Mouse (Mus musculus): ENCODE results near the gene Tra2a. TPM values are rescaled to one million over a fixed set of nuclear protein-coding genes. Genes with fewer than 3 reads are reported as not detected.
"Not testable (repeated sequence)": the region's sequence is repeated elsewhere in the genome, so short reads cannot be mapped to it uniquely, and the experiment has no call there.

Tra2a gene
- polyA plus RNA-seq, 1 experiment from 2014 or later = 72.5 TPM

DNA sequence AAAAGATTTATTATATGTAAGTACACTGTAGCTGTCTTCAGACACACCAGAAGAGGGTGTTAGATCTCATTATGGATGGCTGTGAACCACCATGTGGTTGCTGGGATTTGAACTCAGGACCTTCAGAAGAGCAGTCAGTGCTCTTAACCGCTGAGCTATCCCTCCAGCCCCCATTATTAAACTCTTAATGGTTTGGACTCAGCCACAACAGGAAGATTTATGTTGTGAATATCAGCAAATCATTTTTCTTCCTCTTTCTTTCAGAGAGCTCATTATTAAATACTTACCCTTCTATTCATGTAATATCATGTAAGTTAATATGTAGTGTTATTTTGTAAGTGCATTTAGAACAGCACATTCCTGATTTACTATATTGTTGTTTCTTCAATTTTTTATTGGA, 1.4 kb upstream of the Tra2a start:
- not testable (repeated sequence) for ATAC-seq (ENCODE audit: insufficient number of reproducible peaks, low FRiP score); H3K36me3 ChIP-seq; H3K27me3 ChIP-seq (replicated peaks); H3K9ac ChIP-seq; H3K4me3 ChIP-seq; H3K4me2 ChIP-seq; H3K27ac ChIP-seq (ENCODE audit: poor library complexity, severe bottlenecking); H3K9me3 ChIP-seq (replicated peaks)
- 92% methylated on average over 1 of the region's 1 CpGs for WGBS
- H3K4me1 ChIP-seq (replicated peaks) = peaks cover 14% of the 10 kb centered on the region

GRCm38 (mm10) chr6:49264446-49264845, 613 bp upstream of the Tra2a start:
- peak overlapping the region; percentile 75; the same call in 1 of the 2 replicates for H3K4me2 ChIP-seq

DNA sequence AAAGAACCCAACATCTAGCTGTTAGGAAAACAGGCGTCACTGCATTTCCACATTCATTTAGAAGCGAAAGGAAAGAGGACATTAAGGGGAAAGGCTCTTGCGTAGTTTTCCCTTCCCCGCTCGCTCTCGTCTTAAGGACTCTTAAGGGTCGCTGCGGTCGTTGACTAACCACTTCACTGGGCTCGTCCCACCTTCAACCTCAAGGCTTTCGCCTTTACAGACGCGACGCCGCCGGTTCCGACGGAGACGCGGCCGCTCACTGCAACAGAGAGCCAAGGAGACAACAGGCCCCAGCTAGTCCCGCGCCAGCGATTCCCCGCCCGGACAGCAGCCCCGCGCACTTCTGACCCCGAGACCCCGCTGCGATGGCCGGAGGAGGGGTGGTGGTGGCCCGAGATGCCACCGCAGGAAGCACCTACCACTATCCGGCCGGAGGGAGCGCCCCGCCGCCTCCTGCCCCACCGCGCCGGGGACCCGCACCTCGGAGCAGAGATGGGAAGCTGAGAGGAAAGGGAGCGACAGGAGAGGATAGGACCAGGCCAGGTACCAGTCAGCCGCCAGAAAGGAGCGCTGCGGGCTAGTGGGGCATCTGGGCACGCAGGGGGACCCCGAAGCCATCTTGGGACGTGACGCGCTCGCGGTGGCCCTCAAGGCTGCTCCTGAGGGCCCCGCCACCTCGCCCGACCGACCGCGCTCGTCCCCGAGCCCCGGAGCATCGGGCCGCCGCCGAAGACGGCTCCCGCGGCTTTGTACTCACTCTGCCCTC, 569 bp downstream of the Tra2a start:
- Histone ChIP-seq H3K4me3 (peak overlapping the region; percentile 81), H3K27me3 (replicated peaks) (no peaks in the 10 kb centered on the region), H3K9me3 (replicated peaks) (no peaks in the 10 kb centered on the region), H3K4me2 (peak overlapping the region; percentile 75), H3K36me3 (no peaks in the 10 kb centered on the region), H3K27ac (ENCODE audit: poor library complexity, severe bottlenecking) (peak overlapping the region; percentile 98), H3K4me1 (replicated peaks) (peaks cover 23% of the 10 kb centered on the region), H3K9ac (peak overlapping the region; percentile 97)
- peak; percentile 68 for ATAC-seq (ENCODE audit: insufficient number of reproducible peaks, low FRiP score)
- under 1% methylated on average over 71 of the region's 71 CpGs for WGBS

More at GRCm38 (mm10) chr6:49264446-49264845, 613 bp upstream of the Tra2a start:
- not testable (repeated sequence) for ATAC-seq (ENCODE audit: insufficient number of reproducible peaks, low FRiP score); H3K27me3 ChIP-seq (replicated peaks); H3K9me3 ChIP-seq (replicated peaks); H3K36me3 ChIP-seq; H3K4me3 ChIP-seq; H3K9ac ChIP-seq; H3K27ac ChIP-seq (ENCODE audit: poor library complexity, severe bottlenecking)
- 85% methylated on average over 7 of the region's 7 CpGs for WGBS
- H3K4me1 ChIP-seq (replicated peaks) = peaks cover 20% of the 10 kb centered on the region

GRCm38 (mm10) chr6:49262421-49262820, 1.4 kb downstream of the Tra2a start:
- WGBS = under 1% methylated on average over 9 of the region's 9 CpGs
- Histone ChIP-seq H3K27me3 (replicated peaks) (no peaks in the 10 kb centered on the region), H3K4me3 (peak overlapping the region; percentile 81), H3K9me3 (replicated peaks) (no peaks in the 10 kb centered on the region), H3K4me1 (replicated peaks) (peaks cover 30% of the 10 kb centered on the region), H3K9ac (peak overlapping the region; percentile 97), H3K27ac (ENCODE audit: poor library complexity, severe bottlenecking) (0 out of 2 replicates have a peak overlapping the region, but pooled peaks have one; percentile 98), H3K36me3 (no peaks in the 10 kb centered on the region), H3K4me2 (peak overlapping the region; percentile 75)
- ATAC-seq (ENCODE audit: insufficient number of reproducible peaks, low FRiP score) = no peak

GRCm38 (mm10) chr6:49259711-49260110, 4.1 kb downstream of the Tra2a start:
- H3K4me1 ChIP-seq (replicated peaks) = peaks cover 33% of the 10 kb centered on the region
- H3K9me3 ChIP-seq (replicated peaks) = no peaks in the 10 kb centered on the region
- WGBS = 71% methylated on average over 5 of the region's 5 CpGs

DNA sequence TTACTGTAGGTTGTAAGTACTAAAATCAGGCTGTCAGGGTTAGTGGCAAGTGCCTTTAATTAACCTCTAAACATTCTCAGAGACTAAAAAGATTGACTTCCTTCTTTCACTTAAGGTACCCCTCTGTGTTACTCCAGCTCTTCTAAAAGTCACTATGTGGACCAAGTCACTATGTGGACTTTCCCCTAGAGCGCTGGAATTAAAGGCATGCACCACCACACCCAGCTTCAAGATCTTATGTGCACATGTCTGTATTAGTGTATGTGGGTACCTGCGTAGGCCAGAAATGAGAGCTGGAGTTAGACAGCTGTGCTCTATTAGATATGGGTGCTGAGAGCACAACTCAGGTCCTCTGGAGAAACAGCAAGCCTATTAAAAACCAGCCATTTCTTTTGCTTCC, 6.0 kb downstream of the Tra2a start:
- no peak overlapping the region for H3K4me3 ChIP-seq
- H3K27me3 ChIP-seq (replicated peaks) = no peaks in the 10 kb centered on the region
- no peaks in the 10 kb centered on the region for H3K36me3 ChIP-seq
- no peaks in the 10 kb centered on the region for H3K9me3 ChIP-seq (replicated peaks)
- peaks cover 33% of the 10 kb centered on the region for H3K4me1 ChIP-seq (replicated peaks)
- no peak overlapping the region for H3K9ac ChIP-seq
- no peak overlapping the region for H3K27ac ChIP-seq (ENCODE audit: poor library complexity, severe bottlenecking)
- H3K4me2 ChIP-seq = no peak overlapping the region
- WGBS = 85% methylated on average over 2 of the region's 2 CpGs
- ATAC-seq (ENCODE audit: insufficient number of reproducible peaks, low FRiP score) = no peak

More at GRCm38 (mm10) chr6:49259711-49260110, 4.1 kb downstream of the Tra2a start:
- no peak overlapping the region for H3K27ac ChIP-seq (ENCODE audit: poor library complexity, severe bottlenecking)
- H3K9ac ChIP-seq = no peak overlapping the region
- no peaks in the 10 kb centered on the region for H3K27me3 ChIP-seq (replicated peaks)
- H3K36me3 ChIP-seq = no peaks in the 10 kb centered on the region
- no peak for ATAC-seq (ENCODE audit: insufficient number of reproducible peaks, low FRiP score)
- H3K4me2 ChIP-seq = no peak overlapping the region
- H3K4me3 ChIP-seq = no peak overlapping the region

GRCm38 (mm10) chr6:49252207-49252606, 11.6 kb downstream of the Tra2a start:
- WGBS = 94% methylated on average over 8 of the region's 8 CpGs
- Histone ChIP-seq H3K36me3 (peaks cover 39% of the 10 kb centered on the region), H3K4me2 (no peak overlapping the region), H3K27ac (ENCODE audit: poor library complexity, severe bottlenecking) (no peak overlapping the region), H3K4me1 (replicated peaks) (peaks cover 3% of the 10 kb centered on the region), H3K9ac (no peak overlapping the region), H3K27me3 (replicated peaks) (no peaks in the 10 kb centered on the region), H3K9me3 (replicated peaks) (no peaks in the 10 kb centered on the region), H3K4me3 (no peak overlapping the region)
- ATAC-seq (ENCODE audit: insufficient number of reproducible peaks, low FRiP score) = no peak

- Histone ChIP-seq H3K27ac (ENCODE audit: poor library complexity, severe bottlenecking) (no peak overlapping the region), H3K4me1 (replicated peaks) (no peaks in the 10 kb centered on the region), H3K4me3 (no peak overlapping the region), H3K36me3 (peaks cover 45% of the 10 kb centered on the region), H3K27me3 (replicated peaks) (no peaks in the 10 kb centered on the region), H3K9ac (no peak overlapping the region), H3K4me2 (no peak overlapping the region), H3K9me3 (replicated peaks) (no peaks in the 10 kb centered on the region)
- ATAC-seq (ENCODE audit: insufficient number of reproducible peaks, low FRiP score) = no peak
- WGBS = 98% methylated on average over 2 of the region's 2 CpGs
Measured at GRCm38 (mm10) chr6:49251199-49251598, 12.6 kb downstream of the Tra2a start.

DNA sequence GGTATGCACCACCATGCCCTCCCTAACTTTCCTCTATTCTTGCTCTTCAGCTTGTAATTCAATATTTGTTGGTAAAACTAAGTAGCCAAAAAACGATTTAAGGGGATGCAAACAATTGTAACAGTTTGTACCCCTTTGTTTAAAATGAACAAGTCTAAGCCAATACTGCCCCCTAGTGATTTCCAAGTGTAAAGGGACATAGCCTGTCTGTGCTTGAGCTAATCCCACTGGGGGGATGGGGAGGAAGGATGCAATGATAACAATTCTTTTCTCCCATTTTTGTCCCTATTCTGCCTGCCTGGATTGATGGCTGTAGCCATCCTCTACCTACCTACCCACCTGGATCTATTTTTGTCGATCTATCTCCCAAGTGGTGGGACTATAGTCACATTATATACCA, 16.6 kb downstream of the Tra2a start:
- ATAC-seq (ENCODE audit: insufficient number of reproducible peaks, low FRiP score) = no peak
- Histone ChIP-seq H3K9ac (no peak overlapping the region), H3K4me1 (replicated peaks) (no peaks in the 10 kb centered on the region), H3K4me3 (no peak overlapping the region), H3K27ac (ENCODE audit: poor library complexity, severe bottlenecking) (no peak overlapping the region), H3K27me3 (replicated peaks) (no peaks in the 10 kb centered on the region), H3K4me2 (no peak overlapping the region), H3K9me3 (replicated peaks) (no peaks in the 10 kb centered on the region), H3K36me3 (peaks cover 78% of the 10 kb centered on the region)
- WGBS = 51% methylated on average over 2 of the region's 2 CpGs

- 81% methylated on average over 1 of the region's 1 CpGs for WGBS
- H3K36me3 ChIP-seq = peaks cover 50% of the 10 kb centered on the region
- no peaks in the 10 kb centered on the region for H3K4me1 ChIP-seq (replicated peaks)
- H3K4me2 ChIP-seq = no peak overlapping the region
- no peak overlapping the region for H3K27ac ChIP-seq (ENCODE audit: poor library complexity, severe bottlenecking)
- no peak overlapping the region for H3K9ac ChIP-seq
- no peak for ATAC-seq (ENCODE audit: insufficient number of reproducible peaks, low FRiP score)
- H3K27me3 ChIP-seq (replicated peaks) = no peaks in the 10 kb centered on the region
- no peaks in the 10 kb centered on the region for H3K9me3 ChIP-seq (replicated peaks)
- no peak overlapping the region for H3K4me3 ChIP-seq
Measured at GRCm38 (mm10) chr6:49242331-49242730, 21.5 kb downstream of the Tra2a start.

DNA sequence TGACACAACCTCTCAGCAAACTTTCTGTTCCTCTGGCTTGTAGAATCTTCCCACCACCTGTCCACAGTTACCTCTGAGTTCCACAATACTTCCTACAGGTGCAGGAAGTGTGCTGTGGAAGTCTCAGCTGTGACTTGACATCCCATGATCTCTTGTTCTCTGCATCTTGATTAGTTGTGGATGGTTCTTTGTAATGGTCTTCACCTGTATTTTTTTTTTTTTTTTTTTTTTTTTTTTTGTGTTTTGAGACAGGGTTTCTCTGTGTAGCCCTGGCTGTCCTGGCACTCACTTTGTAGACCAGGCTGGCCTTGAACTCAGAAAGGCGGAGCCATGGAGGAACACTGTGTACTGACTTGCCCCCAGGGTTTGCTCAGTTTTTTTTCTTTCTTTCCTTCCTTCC, 22.3 kb downstream of the Tra2a start:
- Histone ChIP-seq H3K4me1 (replicated peaks) (no peaks in the 10 kb centered on the region), H3K4me2 (no peak overlapping the region), H3K9me3 (replicated peaks) (no peaks in the 10 kb centered on the region), H3K27ac (ENCODE audit: poor library complexity, severe bottlenecking) (no peak overlapping the region), H3K4me3 (no peak overlapping the region), H3K36me3 (peaks cover 47% of the 10 kb centered on the region), H3K27me3 (replicated peaks) (no peaks in the 10 kb centered on the region), H3K9ac (no peak overlapping the region)
- WGBS = 86% methylated on average over 1 of the region's 1 CpGs
- no peak for ATAC-seq (ENCODE audit: insufficient number of reproducible peaks, low FRiP score)

GRCm38 (mm10) chr6:49236331-49236730, 27.5 kb downstream of the Tra2a start:
- no peak overlapping the region for H3K9ac ChIP-seq
- H3K27me3 ChIP-seq (replicated peaks) = no peaks in the 10 kb centered on the region
- no peak overlapping the region for H3K4me2 ChIP-seq
- no peaks in the 10 kb centered on the region for H3K4me1 ChIP-seq (replicated peaks)
- H3K36me3 ChIP-seq = peaks cover 2% of the 10 kb centered on the region; the same call in 1 of the 2 replicates
- ATAC-seq (ENCODE audit: insufficient number of reproducible peaks, low FRiP score) = peak; percentile 100
- H3K4me3 ChIP-seq = no peak overlapping the region
- no peak overlapping the region for H3K27ac ChIP-seq (ENCODE audit: poor library complexity, severe bottlenecking)
- WGBS = 60% methylated on average over 9 of the region's 9 CpGs
- H3K9me3 ChIP-seq (replicated peaks) = no peaks in the 10 kb centered on the region
